In genomic region chr7:135637406-135637980, GRCm38 (mm10) we compare ENCODE assay signal across 24 mouse cellular contexts.
A peak's percentile ranks its signal among the peaks of the same experiment; 100 is the strongest.
DNase-seq lines count a peak whose midpoint lies in the region; ATAC-seq and TF ChIP-seq lines count a peak whose summit lies in the region.
"Had no signal": no experiment of that assay in that cellular context is flagged by ENCODE, and none has a peak within 500 bp of the region (broad histone marks: within the 10 kb centered on the region; RNA-seq: fewer than 3 reads in every experiment).

No protein-coding gene starts in this region.

- H3K4me2 ChIP-seq in hindbrain, embryonic 13.5 days, result no peak overlapping the region
- H3K4me2 ChIP-seq: embryonic facial prominence, embryonic 13.5 days; forebrain, embryonic 13.5 days; heart, embryonic 11.5 days; kidney, embryonic 15.5 days; limb, embryonic 12.5 days; liver, embryonic 12.5 days; midbrain, embryonic 13.5 days; neural tube, embryonic 12.5 days; stomach, embryonic 15.5 days had no signal

- no peak for TF ChIP-seq POLR2A in brain, embryonic 14.5 days (IDR thresholded peaks at IDR 0.05; ENCODE audit: borderline replicate concordance, extremely low read depth, insufficient read depth, insufficient read length, poor library complexity, severe bottlenecking)

- no peak for DNase-seq in layer of hippocampus, adult 2 months (ENCODE audit: low spot score in 2 of 2)
- DNase-seq in layer of hippocampus, adult 11-12 months (ENCODE audit: low spot score), result no peak
- DNase-seq in brain, embryonic 14.5 days (ENCODE audit: low read depth), result peak; percentile 52
- DNase-seq in thymus, postnatal 14 days, result peak; percentile 78
- no peak for DNase-seq in gastrocnemius, adult 8-10 months (ENCODE audit: low spot score in 2 of 2)
- DNase-seq in retina, embryonic 14.5 days (ENCODE audit: low spot score), result no peak
- DNase-seq: adrenal gland, adult 8-10 months; cerebellum, adult 9-10 months; lung, adult 18-20 months; lung, postnatal 10 days had no signal

- peaks cover 2% of the 10 kb centered on the region; the same call in 1 of the 2 replicates for H3K27me3 ChIP-seq in hindbrain, embryonic 13.5 days
- H3K27me3 ChIP-seq: embryonic facial prominence, embryonic 13.5 days; liver, embryonic 12.5 days; megakaryocyte, embryonic 14.5 days; neural tube, embryonic 12.5 days; stomach, embryonic 15.5 days had no signal

- no peaks in the 10 kb centered on the region for H3K9me3 ChIP-seq in hindbrain, embryonic 13.5 days
- H3K9me3 ChIP-seq: embryonic facial prominence, embryonic 13.5 days; forebrain, embryonic 13.5 days; kidney, embryonic 15.5 days; limb, embryonic 12.5 days; liver, embryonic 12.5 days; megakaryocyte, embryonic 14.5 days; midbrain, embryonic 13.5 days; neural tube, embryonic 12.5 days; stomach, embryonic 15.5 days had no signal

- no peak for TF ChIP-seq CTCF in layer of hippocampus, adult 2 months (conservative IDR thresholded peaks at IDR 0.05)
- no peak for TF ChIP-seq CTCF in brain, embryonic 14.5 days (IDR thresholded peaks at IDR 0.05; ENCODE audit: borderline replicate concordance, extremely low read depth, insufficient read depth, insufficient read length)

- 70% methylated on average over 13 of the region's 13 CpGs for WGBS in hindbrain, embryonic 13.5 days

- peak overlapping the region; percentile 80 for H3K27ac ChIP-seq in layer of hippocampus, adult 2 months
- no peak overlapping the region for H3K27ac ChIP-seq in hindbrain, embryonic 13.5 days
- H3K27ac ChIP-seq: embryonic facial prominence, embryonic 13.5 days; forebrain, embryonic 13.5 days; kidney, embryonic 15.5 days; limb, embryonic 12.5 days; liver, embryonic 12.5 days; midbrain, embryonic 13.5 days; neural tube, embryonic 12.5 days; stomach, embryonic 15.5 days had no signal

- H3K36me3 ChIP-seq in hindbrain, embryonic 13.5 days, result no peaks in the 10 kb centered on the region
- H3K36me3 ChIP-seq: embryonic facial prominence, embryonic 13.5 days; kidney, embryonic 15.5 days; limb, embryonic 12.5 days; liver, embryonic 12.5 days; midbrain, embryonic 13.5 days; neural tube, embryonic 12.5 days; stomach, embryonic 15.5 days had no signal

- H3K9ac ChIP-seq in hindbrain, embryonic 13.5 days, result no peak overlapping the region
- H3K9ac ChIP-seq: embryonic facial prominence, embryonic 13.5 days; forebrain, embryonic 13.5 days; kidney, embryonic 15.5 days; limb, embryonic 12.5 days; liver, embryonic 12.5 days; midbrain, embryonic 13.5 days; neural tube, embryonic 12.5 days; stomach, embryonic 15.5 days had no signal

- H3K4me3 ChIP-seq in layer of hippocampus, adult 2 months, result no peak overlapping the region
- no peak overlapping the region for H3K4me3 ChIP-seq in hindbrain, embryonic 13.5 days
- H3K4me3 ChIP-seq: embryonic facial prominence, embryonic 13.5 days; erythroblast, embryonic 14.5 days; forebrain, embryonic 13.5 days; kidney, embryonic 15.5 days; limb, embryonic 12.5 days; liver, embryonic 12.5 days; midbrain, embryonic 13.5 days; neural tube, embryonic 12.5 days; stomach, embryonic 15.5 days had no signal

- H3K4me1 ChIP-seq in hindbrain, embryonic 13.5 days (replicated peaks), result peaks cover 34% of the 10 kb centered on the region; the same call in 1 of the 2 replicates
- H3K4me1 ChIP-seq: embryonic facial prominence, embryonic 13.5 days; kidney, embryonic 15.5 days; limb, embryonic 12.5 days; liver, embryonic 12.5 days; neural tube, embryonic 12.5 days; stomach, embryonic 15.5 days had no signal

- peak; percentile 52 for ATAC-seq in megakaryocyte, adult 5-6 weeks (ENCODE audit: poor library complexity, severe bottlenecking)
- ATAC-seq in hindbrain, embryonic 13.5 days (ENCODE audit: low FRiP score), result no peak
- ATAC-seq: forebrain, embryonic 13.5 days; intestine, postnatal 0 days; liver, embryonic 12.5 days; midbrain, embryonic 13.5 days had no signal

Comparison
In these comparisons a context has a peak if more than half of its experiments do, and no peak if none do; other contexts are left out.
1. DNase-seq: peak in brain, embryonic 14.5 days (single experiment) and thymus, postnatal 14 days (single experiment); none in layer of hippocampus, adult 2 months (0 of 2), layer of hippocampus, adult 11-12 months (single experiment), gastrocnemius, adult 8-10 months (0 of 2) and retina, embryonic 14.5 days (single experiment).